Mouse (Mus musculus) urinary bladder, postnatal 10 days (tissue): ENCODE results near the gene Rabl3.

Experiments used
- DNase-seq: peaks from one replicate; pipeline ENCODE4 v3.0.0; 2022; ENCODE audit warnings: low spot score

Rabl3 gene

DNA sequence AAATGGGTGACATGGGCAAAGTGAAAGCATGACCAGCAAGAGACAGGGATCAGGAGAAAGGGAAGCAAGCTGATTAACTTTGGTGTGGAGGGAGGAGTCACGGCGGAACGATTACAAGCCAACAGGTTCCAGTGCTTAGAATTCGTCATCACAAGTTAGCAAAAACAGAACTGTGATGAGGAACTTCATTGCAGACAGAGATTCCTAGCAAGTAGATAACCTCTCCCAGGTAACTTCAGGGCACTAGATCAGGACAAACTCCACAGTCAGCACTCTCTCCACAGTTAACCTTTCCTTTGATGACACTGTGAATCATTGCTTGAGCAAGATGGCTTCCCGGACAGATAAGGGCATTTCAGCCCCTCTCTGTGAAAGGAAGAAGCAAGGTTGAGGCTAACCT, 57.7 kb downstream of the Rabl3 start:
- no peak for DNase-seq

DNA sequence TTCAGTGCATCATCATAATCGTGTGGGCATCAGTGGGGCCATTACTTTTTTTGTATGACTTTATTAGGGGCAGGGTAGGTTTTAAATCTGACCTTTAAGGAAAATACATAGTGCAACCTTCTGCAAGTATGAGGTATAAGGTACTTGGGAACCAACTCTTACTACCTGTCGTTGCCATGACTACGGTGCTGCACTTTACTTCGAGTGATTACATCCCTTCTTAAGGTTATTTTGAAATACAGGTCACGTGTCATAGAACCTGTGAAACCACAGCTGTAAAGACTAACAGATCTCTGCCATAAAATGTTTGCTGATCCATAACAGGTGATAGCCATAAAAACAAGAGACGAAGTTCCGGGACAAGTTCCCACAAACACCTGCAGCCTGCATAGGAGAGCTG, 58.8 kb downstream of the Rabl3 start:
- DNase-seq = no peak

GRCm38 (mm10) chr16:37599326-37599725, 59.6 kb downstream of the Rabl3 start:
- DNase-seq = no peak

DNA sequence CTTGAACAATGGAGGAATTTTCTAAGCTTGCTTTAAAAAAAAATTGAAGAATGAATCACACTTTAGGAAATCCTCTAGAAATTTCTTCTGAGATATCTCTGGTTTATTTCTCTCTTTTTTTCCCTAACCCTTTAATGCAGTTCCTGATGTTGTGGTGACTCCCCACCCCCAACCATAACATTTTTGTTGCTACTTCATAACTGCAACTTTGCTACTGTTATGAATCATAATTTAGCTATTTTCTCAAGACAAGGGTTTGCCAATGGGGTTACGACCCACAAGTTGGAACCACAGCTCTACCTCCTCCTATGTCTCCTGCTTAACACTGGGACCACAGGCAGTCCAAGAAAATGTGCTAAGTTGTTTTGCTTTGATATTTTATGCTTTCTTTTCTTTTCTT, 63.7 kb downstream of the Rabl3 start:
- no peak for DNase-seq

- DNase-seq = no peak
These were observed 64.6 kb downstream of the Rabl3 start for GRCm38 (mm10) chr16:37604243-37604642.

GRCm38 (mm10) chr16:37610333-37610732, 70.6 kb downstream of the Rabl3 start:
- DNase-seq = no peak

GRCm38 (mm10) chr16:37611072-37611471, 71.4 kb downstream of the Rabl3 start:
- DNase-seq = no peak

DNA sequence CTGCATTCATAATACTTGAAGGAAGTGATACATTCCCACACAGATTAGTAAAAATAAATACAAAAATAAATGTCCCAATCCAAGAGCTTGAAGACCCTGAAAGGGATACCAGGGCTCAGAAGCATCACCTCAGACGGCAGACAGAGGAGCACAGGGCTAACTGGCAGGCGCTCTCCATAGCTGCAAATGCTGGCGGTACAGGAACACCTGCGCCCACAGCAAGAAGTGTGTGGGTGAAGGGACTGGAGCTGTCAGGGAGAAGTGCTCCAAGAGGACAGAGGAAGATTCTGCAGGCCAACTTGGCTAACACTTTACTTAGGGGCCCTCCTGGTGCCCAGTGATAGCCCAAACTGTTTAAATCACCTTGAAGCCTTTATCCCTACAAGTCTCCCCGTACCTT, 72.3 kb downstream of the Rabl3 start:
- no peak for DNase-seq

- no peak for DNase-seq
These were observed 74.9 kb downstream of the Rabl3 start for GRCm38 (mm10) chr16:37614540-37614939.

DNA sequence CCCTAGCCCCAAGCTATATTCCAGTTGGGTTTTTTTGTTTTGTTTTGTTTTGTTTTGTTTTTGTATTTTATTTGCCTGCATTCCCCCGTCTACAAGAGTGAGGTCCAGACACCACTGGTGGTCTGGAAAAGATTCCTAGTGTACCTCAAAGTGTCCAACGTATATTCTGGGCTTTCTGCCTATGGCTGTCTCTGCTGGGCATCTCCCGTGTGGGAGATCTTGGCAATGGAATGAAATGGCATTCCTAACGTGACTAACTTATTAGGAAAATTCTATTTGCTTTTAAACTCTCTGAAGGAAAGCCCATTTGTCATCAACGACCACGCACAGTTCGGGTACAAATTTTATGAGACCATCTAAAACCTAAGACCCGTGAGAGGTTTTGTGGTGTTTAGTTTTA, 75.7 kb downstream of the Rabl3 start:
- no peak for DNase-seq

DNA sequence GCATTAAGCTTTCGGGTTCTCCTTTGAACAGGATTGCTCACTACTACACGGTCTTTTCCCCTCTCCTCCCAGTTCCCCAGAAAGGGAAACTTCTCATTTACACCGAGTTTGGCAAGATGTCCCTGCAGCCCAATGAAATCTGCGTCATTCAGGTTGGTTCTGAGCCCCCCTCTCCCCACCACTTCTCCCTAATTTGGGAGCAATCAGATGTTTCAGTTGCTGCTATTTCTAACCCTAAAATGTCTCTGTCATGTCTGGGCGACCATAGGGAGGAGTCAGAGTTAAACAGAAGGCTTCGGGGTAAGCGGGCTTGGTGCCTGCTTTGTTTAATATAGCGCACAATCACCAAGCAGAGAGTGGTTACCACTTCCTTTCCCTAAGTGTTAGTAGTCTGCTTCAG, 76.4 kb downstream of the Rabl3 start:
- no peak for DNase-seq

DNA sequence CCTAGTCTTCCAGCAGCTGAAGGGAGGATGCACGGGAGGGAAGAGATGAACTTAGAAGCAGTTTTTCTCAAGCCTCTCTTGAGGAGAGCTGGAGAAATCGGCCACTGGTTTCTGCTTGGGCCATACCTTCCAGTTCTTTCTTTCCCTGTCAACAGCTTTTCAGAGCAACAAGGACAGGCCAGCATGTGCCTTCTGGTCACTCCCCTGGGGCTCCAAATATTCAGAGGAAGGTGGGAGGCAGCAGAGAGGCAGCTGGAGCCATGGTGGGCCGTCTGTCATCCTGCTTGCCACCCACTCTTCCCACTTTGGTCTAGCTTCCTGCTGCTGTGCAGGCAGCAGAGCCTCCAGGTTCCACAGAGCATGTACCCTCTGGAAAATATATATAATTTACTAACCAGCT, 78.0 kb downstream of the Rabl3 start:
- no peak for DNase-seq
